Mouse (Mus musculus): ENCODE measurements around the gene Gm20388.

Gene Gm20388

DNA sequence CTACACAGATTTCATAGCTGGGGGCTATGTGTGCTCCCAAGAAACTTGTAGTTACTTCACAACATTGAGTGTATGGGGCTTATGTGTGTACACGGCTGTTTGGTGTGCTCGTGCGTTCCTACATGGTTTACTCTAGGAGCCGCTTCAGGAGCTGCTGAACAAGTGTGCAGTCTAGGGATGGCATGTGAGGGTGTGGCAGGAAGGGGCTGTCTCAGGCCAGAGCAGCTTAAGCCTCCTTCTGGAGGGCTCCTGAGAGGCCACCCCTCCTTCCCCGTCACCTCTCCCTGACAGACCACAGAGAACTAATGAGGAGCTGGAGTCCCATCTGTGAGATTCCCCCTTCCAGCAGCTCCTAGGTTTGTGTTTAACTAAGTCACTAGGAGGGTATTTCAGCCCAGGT, 2077.3 kb downstream of the Gm20388 start:
- no peak for DNase-seq (ENCODE audit: low spot score)

DNA sequence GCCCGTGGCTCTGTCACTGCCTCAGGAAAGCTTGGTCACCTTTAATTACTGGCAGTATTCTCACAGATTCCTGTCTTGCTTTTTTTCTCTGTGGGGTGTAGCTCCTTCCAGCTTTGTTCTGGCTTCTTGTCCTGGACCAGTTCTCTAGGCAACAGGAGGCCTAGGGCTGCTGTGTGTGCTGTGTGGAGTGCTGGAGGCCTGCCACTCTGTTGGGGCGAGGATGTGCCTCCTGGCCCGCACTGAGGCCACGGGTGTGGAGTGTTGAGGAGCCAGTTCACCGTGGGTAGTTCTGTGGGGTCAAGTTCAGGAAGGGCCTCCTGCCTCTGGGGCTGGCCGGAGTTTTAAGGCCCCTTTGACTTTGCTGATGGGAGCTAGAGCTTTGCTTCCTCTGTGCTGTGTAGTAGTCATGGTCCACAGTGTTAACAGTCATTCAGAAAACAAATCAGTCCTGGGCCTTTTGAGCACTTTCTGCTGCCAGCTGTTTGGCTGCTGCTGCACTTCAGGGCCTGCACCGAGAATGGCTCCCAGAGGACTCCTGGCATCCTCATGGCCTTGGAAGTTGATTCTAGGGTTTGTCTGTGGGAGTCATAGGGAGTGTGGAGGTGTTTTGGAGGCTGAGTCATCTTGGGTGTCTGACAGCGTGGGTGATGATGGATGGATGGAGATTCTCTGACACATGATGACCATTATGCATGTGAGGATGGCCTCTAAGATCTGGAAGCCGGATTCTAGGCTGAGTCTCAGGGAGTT, 2080.0 kb downstream of the Gm20388 start:
- no peak for DNase-seq (ENCODE audit: low spot score)

DNA sequence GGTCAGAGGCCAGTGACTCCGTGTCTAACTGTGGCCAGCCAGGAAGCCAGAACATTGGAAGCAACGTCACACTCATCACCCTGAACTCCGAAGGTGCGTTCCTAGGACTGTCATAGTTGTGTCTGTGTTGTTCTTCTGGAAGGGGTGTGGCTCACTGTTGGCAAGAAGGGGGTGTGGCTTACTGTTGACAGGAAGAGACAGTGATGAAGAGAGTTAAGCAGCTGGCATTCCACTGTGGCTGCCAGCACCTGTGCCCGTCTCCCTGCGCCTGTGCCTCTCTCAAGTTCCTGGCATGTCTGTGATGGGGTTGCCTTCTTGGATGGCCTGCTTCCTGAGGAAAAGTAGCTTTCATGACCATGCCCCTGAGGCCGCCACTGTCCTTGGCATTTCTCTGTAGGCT, 2081.0 kb downstream of the Gm20388 start:
- DNase-seq (ENCODE audit: low spot score): no peak

DNA sequence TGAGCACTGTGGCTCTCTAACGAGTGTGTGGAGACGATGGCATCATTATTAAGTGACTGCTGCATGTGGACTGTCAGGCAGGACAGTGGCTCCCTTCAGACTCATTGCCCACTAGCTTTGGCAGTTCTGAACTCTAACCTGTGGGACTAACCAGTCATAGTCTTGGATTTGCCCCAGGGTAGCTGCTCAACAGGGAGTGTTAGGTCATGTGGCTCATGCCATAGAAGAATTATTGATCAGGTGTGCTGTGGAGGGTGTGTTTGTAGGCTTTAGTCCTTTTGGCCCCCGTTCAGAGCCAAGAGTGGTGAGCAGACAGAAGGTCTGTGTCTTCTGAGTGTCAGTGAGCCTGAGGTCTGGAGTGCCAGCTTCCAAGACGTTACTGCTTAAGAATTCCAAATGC, 2082.3 kb downstream of the Gm20388 start:
- DNase-seq (ENCODE audit: low spot score): no peak

DNA sequence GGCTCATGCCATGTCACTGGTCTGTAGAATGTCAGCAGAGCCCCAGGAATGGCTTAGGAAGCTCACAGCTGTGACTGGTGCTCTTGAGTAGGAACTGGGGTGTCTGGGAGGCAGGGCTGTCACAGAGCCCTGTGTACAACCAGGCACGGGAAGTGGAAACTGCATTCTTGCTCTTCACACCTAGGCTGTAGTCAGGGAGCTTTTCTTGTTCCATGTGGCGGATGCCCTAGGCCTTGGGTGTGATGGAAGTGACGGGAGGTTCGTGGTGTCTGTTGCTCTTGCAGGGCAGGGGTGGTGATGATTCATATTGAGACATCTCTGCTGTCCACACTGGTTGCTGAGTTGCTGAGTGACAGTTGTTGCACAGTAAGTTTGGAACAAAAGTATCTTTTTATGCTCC, 2084.5 kb downstream of the Gm20388 start:
- no peak for DNase-seq (ENCODE audit: low spot score)

DNA sequence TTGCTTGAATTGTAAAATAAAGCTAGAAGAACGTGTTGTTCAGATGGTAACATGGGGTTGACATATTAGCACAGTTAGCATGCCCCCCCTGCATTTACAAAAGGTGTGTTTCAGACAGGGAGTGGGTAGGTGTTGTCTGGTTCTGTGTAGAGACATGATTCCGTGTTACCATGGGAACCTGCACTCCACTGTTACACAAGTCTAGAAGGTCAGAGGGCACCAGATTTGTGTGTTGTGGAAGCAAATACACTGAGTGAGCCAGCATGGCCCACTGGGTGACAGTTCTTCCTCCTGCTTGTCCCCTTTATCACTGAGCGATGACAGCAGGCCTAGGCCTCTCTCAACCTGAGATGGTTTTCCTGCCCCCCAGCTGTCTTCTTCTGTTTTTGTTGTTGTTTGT, 2085.3 kb downstream of the Gm20388 start:
- DNase-seq (ENCODE audit: low spot score): no peak

DNA sequence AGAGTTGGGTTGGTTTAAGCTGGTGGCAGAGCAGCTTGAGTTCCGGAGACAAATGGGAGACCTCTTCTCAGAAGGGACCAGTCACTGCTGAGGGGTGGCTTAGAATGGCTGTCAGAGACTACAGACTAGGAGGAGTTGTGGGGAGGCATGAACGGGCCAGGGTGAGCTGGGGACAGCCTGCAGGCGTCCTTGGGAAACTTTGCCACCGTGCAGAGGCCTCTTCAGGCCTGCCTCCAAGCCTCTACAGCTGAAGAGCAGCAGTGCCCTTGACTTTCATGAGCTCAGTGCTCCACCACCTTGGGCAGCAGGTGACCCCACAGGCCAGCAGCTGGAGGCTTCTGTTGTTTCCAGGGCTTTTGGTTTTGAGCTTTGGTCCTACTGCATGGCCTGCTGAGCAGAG, 2088.0 kb downstream of the Gm20388 start:
- DNase-seq (ENCODE audit: low spot score): no peak

DNA sequence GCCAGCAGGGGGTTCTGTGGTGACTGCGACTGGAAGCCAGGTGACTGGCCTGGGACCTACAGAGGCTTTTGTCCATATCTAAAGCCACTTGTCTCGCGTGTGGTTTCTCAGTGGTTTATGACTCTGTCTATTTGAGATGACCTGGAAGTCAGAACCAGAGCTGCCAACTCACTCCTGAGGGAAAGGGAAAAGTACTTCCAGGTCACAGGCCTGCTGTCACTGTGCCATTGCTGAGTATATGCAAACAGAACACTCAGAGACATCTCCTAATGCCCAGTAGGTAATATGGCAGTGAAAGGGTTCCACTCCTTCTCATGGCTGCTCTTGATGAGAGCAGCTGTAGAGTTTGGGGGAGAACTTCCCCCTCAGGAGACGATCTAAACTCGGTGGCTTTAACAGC, 2088.6 kb downstream of the Gm20388 start:
- no peak for DNase-seq (ENCODE audit: low spot score)

DNA sequence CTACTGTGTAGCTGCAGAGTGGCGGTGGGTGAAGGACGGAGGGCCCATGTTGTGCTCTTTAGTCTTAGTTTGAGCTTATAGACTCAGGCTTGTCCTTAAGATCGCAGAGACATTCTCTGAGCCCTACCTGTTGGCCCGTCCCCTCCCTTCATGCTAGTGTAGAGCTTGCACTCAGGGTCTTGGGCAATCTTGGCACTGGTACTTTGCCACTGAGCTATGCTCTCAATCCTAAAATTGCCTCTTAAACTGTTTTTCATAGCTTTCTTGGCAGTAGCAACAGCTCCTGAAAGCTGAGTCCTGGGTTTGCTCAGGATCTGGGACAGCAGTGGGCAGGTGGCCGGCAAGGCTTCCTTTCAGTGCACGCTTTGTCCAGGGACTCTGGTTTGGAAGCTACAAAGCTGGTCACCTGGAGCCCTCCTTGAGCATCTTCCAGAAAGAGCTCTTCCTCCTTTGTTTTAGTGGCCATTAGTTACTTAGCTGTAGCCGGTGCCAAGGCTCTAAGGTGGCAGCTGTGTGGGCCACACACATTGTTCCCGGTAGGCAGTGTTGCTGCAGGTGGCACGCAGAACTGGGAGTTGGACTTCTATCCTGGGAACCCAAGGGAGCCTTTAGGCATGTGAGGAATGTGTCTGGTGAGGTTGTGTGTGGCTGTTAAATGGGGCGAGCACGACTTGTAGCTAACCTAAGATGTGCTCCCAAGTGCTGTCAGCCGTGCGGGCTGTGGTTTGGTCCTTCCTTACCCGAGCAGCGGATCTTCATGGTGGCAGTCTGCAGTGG, 2090.9 kb downstream of the Gm20388 start:
- no peak for DNase-seq (ENCODE audit: low spot score)

DNA sequence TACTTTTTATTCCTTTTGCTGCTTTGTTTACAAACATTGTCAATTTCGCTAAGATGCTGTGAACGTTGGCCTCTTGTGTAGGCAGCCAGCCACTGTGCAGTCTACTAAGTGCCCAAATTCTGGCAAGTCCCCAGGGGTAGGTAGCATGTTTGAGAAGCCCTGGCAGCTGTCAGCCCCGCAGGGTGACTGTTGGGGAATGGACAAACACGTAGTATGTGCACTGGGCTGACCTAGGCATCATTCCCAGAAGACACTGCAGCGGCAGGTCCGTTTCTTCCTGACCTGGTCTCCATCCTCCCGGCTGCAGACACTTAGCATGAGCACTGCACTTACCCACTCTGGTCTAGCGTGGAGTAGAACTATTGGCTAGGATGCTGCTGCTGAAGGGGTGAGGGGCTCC, 2093.0 kb downstream of the Gm20388 start:
- DNase-seq (ENCODE audit: low spot score): no peak

DNA sequence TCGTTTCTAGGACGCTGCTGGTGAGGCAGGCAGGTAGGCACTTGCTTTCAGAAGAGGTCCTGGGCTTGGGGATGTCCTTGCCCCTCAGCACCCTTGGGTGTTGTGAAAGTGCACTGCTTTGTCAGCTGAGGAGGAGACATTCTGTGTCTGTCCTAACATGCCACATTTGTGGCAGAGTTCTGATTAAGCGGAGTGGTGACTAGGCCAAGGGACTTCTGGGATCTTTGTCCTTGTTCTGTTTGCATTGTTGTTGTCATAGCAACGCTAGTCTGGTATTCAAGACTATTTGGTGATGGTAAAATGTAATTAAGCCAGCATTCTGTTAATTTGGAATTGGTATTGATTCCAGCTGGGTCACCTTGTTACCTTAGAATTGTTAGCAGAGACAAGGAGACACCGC, 2093.5 kb downstream of the Gm20388 start:
- DNase-seq (ENCODE audit: low spot score): no peak

DNA sequence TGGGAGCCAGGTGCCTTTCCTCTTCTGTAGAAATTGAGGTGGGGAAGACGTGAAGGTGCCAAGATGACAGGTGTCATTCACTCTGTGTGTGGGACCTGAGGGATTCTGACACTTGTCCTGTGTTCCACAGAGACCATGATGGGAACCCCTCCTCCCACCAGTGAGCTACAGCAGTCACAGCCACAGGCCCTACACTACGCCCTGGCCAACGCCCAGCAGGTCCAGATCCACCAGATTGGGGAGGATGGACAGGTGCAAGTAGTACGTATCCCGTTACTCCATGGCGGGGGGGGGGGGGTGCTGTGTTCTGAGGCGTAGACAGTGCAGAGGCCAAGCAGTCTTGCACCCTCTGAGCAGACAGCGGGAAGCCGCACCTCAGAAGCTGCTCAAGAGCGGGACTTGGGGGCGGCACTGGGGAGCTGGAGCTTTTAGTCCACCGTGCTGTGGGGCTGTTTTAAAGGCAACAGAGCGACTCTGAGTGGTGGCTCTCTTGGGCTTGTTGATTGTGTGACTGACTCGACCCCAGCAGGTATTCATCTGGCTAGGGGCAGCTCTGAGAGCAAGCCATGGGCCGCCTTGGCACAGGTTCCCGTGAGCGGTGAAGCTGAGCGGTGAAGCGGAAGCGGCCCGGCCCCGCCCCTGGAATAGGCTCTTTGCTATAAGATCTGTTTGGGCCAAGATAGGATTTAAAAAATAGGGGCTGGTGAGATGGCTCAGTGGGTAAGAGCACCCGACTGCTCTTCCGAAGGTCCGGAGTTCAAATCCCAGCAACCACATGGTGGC, 2095.0 kb downstream of the Gm20388 start:
- DNase-seq (ENCODE audit: low spot score): no peak

DNA sequence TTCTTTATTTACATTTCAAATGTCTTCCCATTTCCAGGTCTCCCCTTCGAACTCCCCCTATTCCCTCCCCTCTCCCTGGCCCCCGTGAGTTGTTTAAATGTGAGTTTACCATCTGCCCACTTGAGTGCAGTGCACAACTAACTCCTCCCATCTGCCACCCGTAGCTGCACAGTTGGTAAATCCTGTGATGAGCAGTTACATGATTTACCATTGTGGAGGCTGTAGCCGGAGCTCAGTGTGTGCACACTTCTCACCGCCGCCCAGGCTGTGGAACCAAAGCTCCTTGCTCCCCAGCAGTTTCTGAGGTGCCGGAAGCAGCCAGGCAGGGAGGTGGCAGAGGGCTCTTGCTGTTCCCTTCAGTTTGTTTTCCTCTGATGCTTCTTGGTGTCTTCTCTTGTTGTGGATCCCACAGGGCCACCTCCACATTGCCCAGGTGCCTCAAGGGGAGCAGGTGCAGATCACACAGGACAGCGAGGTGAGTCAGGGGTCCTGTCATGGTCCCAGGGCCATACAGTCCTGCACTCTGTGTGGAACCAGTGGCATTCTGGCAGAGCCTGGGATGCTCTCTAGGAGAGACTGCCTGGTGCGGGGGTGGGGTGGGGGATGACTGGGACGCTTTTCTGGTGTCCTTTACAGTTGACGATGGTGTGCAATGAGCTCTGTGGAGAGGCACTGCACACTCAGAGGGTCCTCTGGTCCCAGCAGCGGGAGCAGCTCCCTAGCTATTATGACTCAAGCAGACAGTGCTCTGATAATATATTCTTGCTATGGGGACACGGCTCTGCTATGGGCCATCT, 2096.2 kb downstream of the Gm20388 start:
- DNase-seq (ENCODE audit: low spot score): no peak

DNA sequence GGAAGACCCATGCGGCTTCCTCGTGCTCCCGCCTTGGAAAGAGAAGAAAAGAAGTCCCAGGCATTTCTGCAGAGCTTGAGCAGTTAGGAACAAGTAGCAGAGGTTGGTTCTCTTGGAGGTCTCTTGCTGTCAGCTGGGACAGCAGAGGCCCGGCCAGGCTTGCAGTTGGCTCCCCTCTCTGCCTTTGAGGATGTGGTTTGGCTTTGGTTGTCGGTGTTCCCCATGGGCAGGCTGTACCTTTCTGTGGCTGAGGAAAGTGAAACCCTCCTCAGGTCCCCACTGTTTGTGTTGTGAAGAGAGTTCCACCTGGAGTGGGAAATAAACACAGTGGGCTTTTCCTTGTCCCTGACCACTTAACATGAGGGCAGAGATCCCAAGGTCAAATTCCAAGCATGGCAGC, 2097.8 kb downstream of the Gm20388 start:
- DNase-seq (ENCODE audit: low spot score): no peak

DNA sequence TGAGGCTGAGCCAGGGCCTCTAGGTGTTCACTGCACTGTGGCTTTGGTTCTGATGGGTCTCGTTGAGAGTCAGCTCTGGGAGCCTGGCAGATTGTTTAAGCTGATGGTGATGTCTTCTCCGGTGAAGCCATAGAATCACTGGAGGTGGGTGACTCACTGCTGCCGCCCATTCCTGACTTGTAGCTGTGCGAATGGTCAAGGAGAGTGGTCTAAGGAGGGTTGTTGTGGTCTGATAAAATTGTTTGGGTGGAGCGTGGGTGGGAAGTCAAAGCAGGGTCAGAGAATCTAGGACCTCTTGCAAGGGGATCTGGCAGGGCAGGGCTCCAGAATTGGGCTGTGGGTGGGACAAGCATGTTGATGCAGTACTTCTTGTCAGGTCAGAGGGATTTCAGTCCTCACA, 2100.0 kb downstream of the Gm20388 start:
- no peak for DNase-seq (ENCODE audit: low spot score)

DNA sequence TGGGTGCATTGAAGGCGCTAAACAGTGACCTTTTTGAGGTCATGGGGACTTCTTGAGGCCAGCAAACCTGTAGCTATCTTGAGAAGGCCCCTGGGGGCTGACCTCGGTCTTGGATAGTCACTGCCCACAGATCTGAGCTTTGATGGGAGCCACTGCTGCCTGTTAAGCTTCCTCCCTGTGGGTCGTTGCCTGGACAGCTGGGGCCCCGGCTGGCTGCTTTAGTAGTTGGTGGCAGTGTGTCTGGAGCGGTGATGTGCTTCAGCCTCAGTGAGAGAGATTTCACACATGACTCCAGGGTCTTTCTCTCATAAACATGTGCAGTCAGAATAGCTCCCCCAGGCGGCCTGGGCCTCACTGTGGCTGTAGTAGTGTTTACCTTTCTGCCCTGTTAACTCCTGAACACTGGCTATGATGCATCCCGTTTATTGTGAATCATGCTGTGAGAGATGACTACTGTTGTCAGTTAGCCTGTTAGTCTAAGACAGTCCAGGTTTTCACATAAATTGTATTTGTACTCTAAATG, 2100.5 kb downstream of the Gm20388 start:
- no peak for DNase-seq (ENCODE audit: low spot score)

DNA sequence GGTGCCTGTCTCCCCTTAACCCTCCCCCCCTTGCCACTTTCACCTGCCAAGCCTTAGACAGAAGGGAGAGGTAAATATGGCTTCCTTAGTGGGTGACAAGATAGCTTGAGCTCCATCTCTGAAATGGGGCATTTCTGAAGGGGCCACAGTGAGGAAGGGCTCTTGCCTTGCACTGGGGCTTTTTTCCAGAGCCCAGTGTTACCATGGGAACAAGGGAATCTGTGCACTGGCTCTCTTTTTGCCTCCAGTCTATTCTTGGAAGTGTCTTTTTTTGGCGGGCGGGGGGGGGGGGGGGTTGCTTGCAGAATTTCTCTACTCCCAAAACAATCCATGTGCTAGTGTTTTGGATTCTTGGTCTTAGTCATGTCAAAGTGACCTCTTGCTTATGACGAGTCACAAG, 2104.0 kb downstream of the Gm20388 start:
- DNase-seq (ENCODE audit: low spot score): no peak

DNA sequence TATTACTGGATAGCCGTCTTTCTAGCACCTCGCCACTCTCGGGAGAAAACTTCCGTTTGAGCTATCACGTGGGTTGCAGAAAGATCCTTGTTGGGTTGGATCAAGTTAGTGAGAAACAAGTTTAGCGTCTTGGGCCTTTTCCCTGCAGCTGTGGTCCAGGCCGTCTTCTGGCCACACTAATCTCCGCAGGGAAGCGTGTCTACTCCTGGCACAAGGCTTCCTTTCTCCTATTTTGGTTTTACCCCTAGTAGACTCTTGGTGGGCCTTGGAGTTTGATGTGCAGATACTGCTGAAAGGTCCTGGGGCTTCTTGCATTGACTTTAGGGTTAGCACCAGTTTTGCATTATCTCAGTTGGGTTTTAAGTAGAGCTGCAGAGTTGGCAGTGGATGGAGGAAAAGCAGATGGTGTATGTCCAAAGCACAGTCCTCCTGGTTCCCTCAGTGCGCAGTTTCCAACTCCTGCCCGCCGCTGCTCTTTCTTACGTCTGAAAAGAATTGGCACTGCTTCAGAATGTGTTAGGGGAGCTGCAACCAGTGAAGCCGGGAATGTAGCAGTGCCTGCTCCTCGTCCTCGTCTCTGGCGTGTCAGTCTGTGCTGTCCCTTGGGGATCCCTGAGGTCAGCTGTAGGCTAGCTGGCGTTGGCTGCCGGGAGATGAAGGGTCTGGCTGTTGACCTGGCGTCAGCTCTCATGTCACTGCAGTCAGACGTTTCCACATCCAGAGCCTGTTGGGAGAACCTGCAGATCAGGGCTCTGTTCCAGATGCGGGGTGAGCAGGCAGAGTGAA, 2107.6 kb downstream of the Gm20388 start:
- DNase-seq (ENCODE audit: low spot score): no peak

DNA sequence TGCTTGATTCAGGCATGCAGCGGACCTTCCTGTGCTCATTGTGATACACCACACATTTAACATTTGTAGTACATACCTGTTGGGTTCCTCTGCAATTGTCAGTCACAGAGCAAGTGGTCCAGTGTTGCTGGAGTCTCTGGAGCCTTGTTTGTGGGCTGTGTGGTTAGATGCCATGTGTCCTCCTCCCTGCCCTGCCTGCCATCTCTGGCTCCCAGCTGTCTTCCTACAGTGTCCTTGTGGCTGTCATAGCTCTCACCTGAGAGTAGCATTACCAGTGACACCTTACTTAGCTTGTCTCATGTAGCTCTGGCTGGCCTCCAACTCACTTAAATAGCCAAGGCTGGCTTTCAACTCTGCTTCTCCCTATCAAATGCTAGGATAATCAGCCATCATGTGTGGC, 2108.5 kb downstream of the Gm20388 start:
- DNase-seq (ENCODE audit: low spot score): no peak

DNA sequence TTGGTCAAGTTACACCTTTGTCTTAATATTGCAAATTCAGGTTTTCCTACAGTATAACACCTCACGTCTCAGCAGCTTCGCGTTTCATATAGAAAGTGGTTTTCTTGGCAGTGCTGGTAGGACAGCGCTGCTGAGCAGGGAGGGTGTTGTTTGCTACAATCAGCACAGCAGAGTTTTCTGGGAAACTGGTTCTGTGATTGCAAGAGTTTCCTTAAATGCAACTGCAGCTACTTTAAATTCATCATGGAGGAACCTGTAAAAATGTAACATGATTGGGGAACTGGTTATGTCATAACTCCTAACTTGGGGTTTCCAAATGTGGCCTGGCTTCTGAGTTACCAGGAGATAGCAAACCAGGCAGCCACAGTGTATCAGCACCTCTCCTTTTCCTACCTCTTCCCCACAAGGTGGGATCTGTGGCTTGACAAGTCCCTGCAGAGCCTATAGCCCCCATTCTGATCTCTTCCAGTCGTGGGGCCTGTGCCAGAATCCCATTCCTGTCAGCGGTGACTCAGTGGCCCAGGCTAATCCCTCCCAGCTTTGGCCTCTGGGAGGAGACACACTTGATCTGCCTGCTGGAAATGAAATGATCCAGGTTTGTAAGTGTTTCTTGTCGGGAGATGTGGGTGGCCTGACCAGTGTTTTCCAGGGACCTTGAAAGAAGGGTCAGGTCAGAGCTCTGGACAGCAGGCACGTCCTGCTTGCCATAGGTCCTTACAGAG, 2109.6 kb downstream of the Gm20388 start:
- peak; percentile 43 for DNase-seq (ENCODE audit: low spot score)

All from urinary bladder, postnatal 25 days (tissue).